Mouse (Mus musculus): Measurements from ENCODE around the gene Lgals9. TPM values are rescaled to one million over a fixed set of nuclear protein-coding genes. Genes with fewer than 3 reads are reported as not detected.
"Not testable (repeated sequence)": the region's sequence is repeated elsewhere in the genome, so short reads cannot be mapped to it uniquely, and the experiment has no call there.

The Lgals9 gene
- polyA plus RNA-seq, 1 experiment from 2014 or later, result 1.8 TPM

DNA sequence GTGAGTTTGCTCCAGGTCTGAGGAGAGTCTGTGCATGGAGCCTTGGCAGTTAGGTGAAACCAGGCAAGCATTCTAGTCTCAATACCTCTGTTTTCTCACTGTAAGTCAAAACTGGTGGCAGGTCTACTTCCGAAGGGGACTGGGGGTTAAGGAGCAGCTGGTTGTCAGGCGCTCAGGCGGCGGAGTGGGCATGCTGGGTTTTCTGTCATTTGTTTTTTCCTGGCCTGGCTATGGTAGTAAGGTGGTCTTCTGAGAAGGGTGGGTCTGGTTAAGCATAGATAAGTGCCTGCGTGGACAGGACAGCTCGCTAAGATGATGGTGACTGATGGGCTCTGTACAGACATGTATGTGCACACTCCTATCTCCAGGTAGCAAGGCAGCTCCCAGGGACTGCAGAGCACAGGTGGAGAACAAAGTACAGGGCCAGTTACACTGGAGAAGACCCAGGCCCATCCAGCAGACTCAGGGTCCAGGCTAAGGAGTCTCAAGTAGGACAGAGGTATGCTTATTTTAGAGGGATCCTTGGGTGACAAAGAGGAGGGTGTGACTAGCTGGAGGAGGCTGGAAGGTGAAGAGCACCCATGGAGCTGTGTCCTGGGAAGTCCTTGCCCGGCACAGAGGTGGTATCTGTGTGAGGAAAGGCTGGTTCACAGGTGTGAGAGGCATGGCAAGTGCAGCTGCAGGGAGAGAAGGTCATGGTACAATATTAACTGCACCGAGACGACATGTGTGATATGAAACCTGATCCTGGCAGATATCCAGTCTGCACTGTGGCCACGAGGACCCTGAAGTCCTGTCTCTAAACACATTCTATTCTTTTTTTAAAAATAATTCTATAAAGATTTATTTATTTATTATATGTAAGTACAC lies 19.3 kb upstream of the Lgals9 start:
- DNase-seq (ENCODE audit: low spot score), result no peak
- Histone ChIP-seq H3K36me3 (no peaks in the 10 kb centered on the region), H3K27me3 (ENCODE audit: low read depth, poor library complexity, severe bottlenecking) (no peaks in the 10 kb centered on the region), H3K4me1 (peaks cover 13% of the 10 kb centered on the region), H3K4me3 (no peak overlapping the region), H3K27ac (no peak overlapping the region), H3K9me3 (replicated peaks) (no peaks in the 10 kb centered on the region)
- WGBS, result 82% methylated on average over 10 of the region's 10 CpGs

DNA sequence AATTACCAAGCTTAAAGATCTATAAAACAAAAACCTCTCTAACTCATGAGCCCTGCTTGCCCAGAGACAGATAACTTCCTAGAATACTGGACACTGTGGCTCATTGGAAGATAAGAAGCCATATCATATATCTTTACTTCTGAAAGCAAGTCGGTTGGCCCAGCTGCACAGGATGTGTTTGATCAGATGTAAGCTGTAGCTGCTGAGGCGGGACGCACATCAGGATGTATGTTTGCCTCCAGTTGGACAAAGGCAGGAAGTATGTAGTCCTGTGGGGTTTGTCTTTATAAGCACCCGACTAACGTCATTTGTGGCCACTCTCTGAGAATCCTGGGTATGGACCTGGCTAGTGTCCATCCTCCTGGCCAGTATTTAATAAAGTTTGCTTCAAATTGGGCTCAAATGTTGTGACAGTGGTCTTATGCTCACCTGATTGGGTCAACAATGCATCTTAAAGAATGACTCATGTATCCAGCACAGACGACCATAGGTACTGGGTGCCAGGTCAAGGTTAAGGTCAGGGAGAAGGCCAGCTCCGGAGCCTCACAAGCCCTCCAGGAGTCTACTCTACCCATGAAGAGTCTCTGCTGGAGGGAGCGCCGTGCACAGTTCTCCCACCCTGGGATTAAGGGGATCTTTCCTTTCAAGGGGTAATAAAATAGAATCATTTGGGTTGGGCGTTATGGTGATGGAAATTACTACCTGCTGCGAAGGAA lies 18.5 kb upstream of the Lgals9 start:
- Histone ChIP-seq H3K9me3 (replicated peaks) (no peaks in the 10 kb centered on the region), H3K4me1 (peaks cover 13% of the 10 kb centered on the region), H3K4me3 (no peak overlapping the region), H3K27me3 (ENCODE audit: low read depth, poor library complexity, severe bottlenecking) (no peaks in the 10 kb centered on the region), H3K36me3 (no peaks in the 10 kb centered on the region), H3K27ac (no peak overlapping the region)
- DNase-seq (ENCODE audit: low spot score), result no peak
- WGBS, result 82% methylated on average over 11 of the region's 11 CpGs

DNA sequence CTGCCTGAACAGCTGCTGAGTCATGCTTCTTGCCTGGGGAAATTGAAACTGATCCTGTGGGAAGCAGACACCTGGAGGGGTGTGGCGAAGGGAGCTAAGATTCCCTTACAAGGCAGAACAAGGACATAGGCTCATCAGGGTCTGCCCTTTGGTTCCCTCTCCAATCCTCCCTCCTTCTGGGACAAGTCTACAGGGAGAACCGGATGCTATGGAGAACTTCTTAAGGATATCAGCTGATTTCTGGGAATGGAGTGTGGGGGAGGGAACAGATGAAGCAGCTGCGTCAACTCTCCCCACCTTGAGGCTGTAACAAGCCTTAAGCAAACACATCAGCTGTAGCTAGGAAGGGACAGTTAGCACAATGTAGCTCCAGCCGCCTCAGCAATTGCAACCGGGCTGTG lies 17.8 kb upstream of the Lgals9 start:
- no peak for DNase-seq (ENCODE audit: low spot score)
- no peaks in the 10 kb centered on the region for H3K9me3 ChIP-seq (replicated peaks)
- H3K36me3 ChIP-seq, result no peaks in the 10 kb centered on the region
- no peak overlapping the region for H3K27ac ChIP-seq
- no peak overlapping the region for H3K4me3 ChIP-seq
- WGBS, result 68% methylated on average over 5 of the region's 5 CpGs
- no peaks in the 10 kb centered on the region for H3K27me3 ChIP-seq (ENCODE audit: low read depth, poor library complexity, severe bottlenecking)
- peaks cover 13% of the 10 kb centered on the region for H3K4me1 ChIP-seq

DNA sequence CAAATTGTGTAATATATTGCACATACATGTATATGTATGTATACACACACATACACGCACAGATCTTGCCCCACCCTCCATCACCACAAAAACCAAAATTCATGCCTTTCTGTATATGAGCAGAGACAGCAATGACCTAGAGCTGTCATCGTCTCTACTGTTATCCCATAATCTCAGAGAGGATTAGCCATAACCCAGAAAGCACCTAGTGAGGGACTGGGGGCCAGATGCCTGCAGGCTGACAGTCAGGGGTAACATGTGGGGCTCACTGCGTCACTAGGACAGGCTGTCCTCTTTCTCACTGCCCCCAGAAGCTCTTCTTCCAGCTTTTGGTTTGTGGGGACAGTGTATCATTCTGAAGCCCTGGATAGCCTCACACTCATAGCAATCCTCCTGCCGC lies 17.1 kb upstream of the Lgals9 start:
- Histone ChIP-seq H3K9me3 (replicated peaks) (no peaks in the 10 kb centered on the region), H3K27ac (no peak overlapping the region), H3K4me1 (peaks cover 13% of the 10 kb centered on the region), H3K36me3 (no peaks in the 10 kb centered on the region), H3K27me3 (ENCODE audit: low read depth, poor library complexity, severe bottlenecking) (no peaks in the 10 kb centered on the region), H3K4me3 (no peak overlapping the region)
- 90% methylated on average over 4 of the region's 4 CpGs for WGBS
- DNase-seq (ENCODE audit: low spot score), result no peak

DNA sequence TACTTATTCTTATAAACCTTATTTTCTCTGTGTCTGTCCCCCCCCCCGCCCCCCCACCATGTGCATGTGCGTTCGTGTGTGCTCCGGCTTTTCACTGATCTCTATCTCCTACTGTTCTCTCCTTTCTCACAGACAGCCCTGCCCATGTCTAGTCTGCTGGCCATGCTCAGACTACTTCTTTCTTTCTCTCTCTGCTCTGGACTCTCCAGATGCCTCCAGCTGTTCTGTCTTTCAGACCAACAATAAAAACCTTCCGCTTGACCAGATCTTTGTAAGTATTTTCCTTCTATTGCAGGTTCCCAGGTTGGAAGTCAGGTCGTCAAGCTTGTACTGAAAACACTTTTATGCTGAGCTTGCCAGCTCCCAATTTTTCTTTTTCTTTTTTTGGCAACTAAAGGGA lies 14.4 kb upstream of the Lgals9 start:
- H3K27me3 ChIP-seq (ENCODE audit: low read depth, poor library complexity, severe bottlenecking), result no peaks in the 10 kb centered on the region
- H3K4me3 ChIP-seq, result no peak overlapping the region
- no peak for DNase-seq (ENCODE audit: low spot score)
- H3K36me3 ChIP-seq, result no peaks in the 10 kb centered on the region
- peaks cover 13% of the 10 kb centered on the region for H3K4me1 ChIP-seq
- H3K27ac ChIP-seq, result no peak overlapping the region
- 84% methylated on average over 6 of the region's 6 CpGs for WGBS
- no peaks in the 10 kb centered on the region for H3K9me3 ChIP-seq (replicated peaks)

DNA sequence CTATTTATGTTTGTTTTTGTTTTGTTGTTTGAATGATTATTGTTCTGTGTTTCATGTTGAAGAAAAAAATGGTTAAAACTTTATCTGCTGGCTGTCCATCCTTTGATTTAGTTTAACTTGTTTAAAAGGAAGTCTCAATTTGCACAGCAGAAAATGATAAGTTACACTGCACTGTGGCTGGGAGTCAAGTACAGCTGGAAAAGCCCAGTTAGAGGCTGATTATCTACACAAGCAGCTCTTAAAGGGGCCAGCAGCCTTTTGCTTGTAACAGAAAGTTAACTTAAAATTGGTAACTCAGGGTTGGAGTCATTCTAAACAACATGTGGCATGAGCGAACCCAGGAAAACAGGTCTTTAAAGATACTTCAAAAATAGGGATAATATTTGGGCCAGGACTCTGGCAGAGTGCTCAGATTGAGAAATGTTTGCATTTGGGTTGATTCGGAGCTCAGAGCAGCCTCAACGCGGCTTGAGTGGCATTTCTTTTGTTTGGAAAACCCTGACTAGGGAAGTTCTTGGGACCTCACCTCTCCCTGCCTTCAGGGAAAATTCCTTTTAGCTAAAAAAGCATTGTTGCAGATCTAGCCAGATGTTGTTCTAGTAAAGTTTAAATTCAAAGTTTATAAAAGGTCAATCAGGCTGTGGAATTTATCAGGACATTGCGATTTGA lies 6.3 kb upstream of the Lgals9 start:
- WGBS, result 88% methylated on average over 5 of the region's 5 CpGs
- H3K4me1 ChIP-seq; H3K36me3 ChIP-seq; H3K27me3 ChIP-seq (ENCODE audit: low read depth, poor library complexity, severe bottlenecking); H3K9me3 ChIP-seq (replicated peaks); H3K27ac ChIP-seq; DNase-seq (ENCODE audit: low spot score); H3K4me3 ChIP-seq: not testable (repeated sequence)

DNA sequence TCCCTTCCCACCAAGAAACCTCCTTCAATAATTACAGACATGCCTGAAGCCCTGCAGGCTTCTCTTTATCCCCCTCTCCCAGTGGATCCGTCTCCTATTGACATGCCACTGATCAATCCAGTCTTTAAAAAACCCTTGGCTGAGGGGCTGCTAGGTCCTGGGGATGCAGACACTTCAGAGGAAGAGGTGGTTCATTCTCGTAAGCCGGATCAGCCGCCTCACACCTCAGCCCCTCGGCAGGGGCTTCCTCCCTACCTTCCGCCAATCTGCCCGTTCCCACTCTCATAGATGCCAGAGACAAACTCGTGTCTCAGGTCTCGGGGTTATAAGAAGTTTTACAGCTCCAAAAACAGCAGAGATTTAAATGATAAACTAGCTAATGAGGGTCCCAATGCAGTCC lies 5.3 kb upstream of the Lgals9 start:
- no peaks in the 10 kb centered on the region for H3K27me3 ChIP-seq (ENCODE audit: low read depth, poor library complexity, severe bottlenecking)
- H3K36me3 ChIP-seq, result no peaks in the 10 kb centered on the region
- H3K9me3 ChIP-seq (replicated peaks), result no peaks in the 10 kb centered on the region
- WGBS, result 96% methylated on average over 9 of the region's 9 CpGs
- no peak for DNase-seq (ENCODE audit: low spot score)
- H3K4me3 ChIP-seq, result no peak overlapping the region
- H3K27ac ChIP-seq, result no peak overlapping the region
- no peaks in the 10 kb centered on the region for H3K4me1 ChIP-seq

DNA sequence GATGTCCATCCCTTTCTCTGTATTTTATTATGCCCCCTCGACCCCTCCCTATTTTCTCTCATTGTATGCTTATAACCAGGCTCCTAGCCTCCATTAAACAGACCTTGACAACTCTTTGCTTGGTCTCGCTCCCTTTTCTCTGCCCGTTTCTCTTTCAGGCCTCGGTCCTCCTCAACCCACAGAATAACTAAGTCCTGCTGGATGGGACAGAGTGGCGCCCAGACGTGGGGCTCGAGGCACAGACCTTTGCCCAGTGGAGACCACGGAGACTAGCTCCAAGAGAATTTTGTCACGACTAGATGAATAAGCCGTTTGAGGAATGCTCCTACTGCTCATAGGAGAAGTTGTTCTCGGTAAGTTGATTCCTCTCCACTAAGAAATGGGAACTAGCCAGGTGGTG lies 4.5 kb upstream of the Lgals9 start:
- H3K4me3 ChIP-seq; H3K4me1 ChIP-seq; H3K27me3 ChIP-seq (ENCODE audit: low read depth, poor library complexity, severe bottlenecking); H3K27ac ChIP-seq; H3K9me3 ChIP-seq (replicated peaks); DNase-seq (ENCODE audit: low spot score); H3K36me3 ChIP-seq: not testable (repeated sequence)
- 92% methylated on average over 11 of the region's 11 CpGs for WGBS

DNA sequence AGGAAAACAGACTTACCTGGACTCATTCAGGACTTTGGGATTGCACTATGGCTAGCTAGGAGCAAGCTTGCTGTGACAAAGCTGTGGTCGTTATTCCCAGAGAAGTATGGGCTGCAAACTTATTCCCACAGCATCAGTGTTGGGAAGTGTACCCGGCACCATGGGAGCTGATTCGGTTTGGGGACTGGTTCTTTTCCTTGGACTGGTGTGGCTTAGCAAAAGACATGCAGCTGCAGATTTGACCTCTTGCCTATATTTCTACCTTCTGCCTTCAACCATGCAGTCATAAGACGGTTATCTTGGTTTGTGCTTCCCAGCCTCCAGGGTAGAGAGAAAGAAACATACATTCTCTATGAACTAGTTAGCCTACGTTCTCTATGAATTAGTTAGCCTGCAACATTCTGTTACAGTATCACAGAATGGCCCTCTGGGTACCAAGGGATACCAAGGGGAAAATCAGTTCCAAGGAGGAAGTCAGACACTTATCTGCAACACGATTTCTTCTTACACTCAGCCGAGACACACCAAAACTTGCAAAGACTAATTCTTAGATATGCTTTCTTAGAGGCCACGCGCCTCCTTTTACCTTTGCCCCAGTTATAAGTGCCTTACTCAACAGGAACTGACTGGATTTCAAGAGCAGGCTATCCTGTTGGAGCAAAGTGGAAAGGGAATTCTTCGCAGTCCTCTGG lies 1.7 kb upstream of the Lgals9 start:
- no peak overlapping the region for H3K27ac ChIP-seq
- H3K27me3 ChIP-seq (ENCODE audit: low read depth, poor library complexity, severe bottlenecking), result no peaks in the 10 kb centered on the region
- 92% methylated on average over 10 of the region's 10 CpGs for WGBS
- H3K36me3 ChIP-seq, result no peaks in the 10 kb centered on the region
- H3K4me1 ChIP-seq, result 0 out of 2 replicates have a peak, but pooled peaks cover 4% of the 10 kb centered on the region
- no peaks in the 10 kb centered on the region for H3K9me3 ChIP-seq (replicated peaks)
- H3K4me3 ChIP-seq, result no peak overlapping the region
- DNase-seq (ENCODE audit: low spot score), result no peak

DNA sequence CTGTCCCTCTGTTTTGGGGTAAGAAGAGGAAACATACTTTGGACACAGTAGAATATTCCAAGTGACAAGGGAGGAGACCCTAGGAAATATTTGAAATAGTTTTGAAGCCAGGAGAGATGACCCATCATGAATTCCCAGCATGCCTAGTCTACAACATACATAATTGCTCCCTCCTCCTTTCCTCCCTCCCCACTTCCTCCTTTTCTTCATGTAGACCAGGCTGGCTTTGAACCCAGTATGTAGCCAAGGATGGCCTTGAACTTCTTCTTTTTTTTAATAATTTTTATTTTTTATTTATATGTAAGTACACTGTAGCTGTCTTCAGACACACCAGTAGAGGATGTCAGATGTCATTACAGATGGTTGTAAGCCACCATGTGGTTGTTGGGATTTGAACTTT lies 759 bp upstream of the Lgals9 start:
- Histone ChIP-seq H3K27me3 (ENCODE audit: low read depth, poor library complexity, severe bottlenecking) (no peaks in the 10 kb centered on the region), H3K27ac (no peak overlapping the region), H3K9me3 (replicated peaks) (no peaks in the 10 kb centered on the region), H3K4me1 (0 out of 2 replicates have a peak, but pooled peaks cover 4% of the 10 kb centered on the region), H3K4me3 (no peak overlapping the region), H3K36me3 (no peaks in the 10 kb centered on the region)
- DNase-seq (ENCODE audit: low spot score), result no peak

DNA sequence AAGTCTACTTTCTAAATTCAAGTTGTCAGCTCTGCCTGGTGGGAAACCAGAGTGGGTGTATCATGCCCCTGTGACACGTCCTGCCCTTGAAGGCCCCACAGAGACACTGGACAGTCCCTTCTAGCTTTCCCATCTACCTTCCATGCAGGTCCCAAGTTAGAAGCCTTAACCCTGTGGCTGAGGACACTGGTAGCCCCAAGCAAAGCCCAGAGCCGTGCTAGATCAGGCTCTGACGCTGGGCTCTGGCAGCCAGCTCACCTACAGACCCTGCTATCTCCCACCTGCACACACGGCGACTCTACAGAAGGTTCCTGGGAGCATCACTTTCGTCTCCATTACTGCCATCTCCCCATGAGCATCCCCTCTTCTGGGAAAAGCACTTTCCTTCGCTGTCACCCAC lies 1.2 kb downstream of the Lgals9 start:
- H3K4me3 ChIP-seq, result no peak overlapping the region
- H3K36me3 ChIP-seq, result no peaks in the 10 kb centered on the region
- 0 out of 2 replicates have a peak, but pooled peaks cover 4% of the 10 kb centered on the region for H3K4me1 ChIP-seq
- H3K9me3 ChIP-seq (replicated peaks), result no peaks in the 10 kb centered on the region
- 81% methylated on average over 7 of the region's 7 CpGs for WGBS
- no peak overlapping the region for H3K27ac ChIP-seq
- no peak for DNase-seq (ENCODE audit: low spot score)
- no peaks in the 10 kb centered on the region for H3K27me3 ChIP-seq (ENCODE audit: low read depth, poor library complexity, severe bottlenecking)

DNA sequence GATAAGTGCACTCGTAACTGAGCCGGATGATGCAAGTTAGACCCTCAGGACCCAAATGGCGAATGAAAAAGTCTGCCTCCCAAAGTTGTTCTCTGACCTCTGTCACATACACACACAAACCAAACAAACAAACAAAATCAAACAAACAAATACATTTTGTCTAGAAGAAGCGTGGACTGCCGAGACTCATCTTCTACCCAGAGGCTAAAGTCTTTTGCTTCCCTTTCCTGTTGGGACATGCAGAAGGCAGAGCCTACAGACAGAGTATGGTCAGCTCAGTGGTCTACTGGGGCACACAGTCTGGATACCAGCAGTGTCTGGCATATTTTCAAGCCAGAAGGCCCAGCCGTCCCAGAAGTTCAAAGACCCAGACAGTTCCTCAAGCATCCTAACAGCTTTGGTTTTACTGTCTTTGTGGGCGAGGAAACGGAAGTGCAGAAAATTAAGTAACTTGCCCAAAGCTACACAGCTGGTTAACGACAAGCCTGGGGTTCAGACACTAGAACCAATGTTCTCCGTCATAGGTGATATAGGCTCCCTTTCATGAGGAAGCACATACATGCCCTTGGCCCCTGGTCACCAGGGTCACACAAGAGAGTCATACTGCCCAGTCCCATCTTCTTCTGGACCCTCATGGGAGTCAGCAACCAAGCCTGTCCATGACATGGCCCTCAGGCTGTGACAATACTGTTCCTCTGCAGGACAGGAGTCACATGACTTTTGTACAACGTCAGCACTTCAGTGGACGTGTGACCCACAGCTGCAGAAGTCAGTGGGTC lies 2.0 kb downstream of the Lgals9 start:
- H3K27me3 ChIP-seq (ENCODE audit: low read depth, poor library complexity, severe bottlenecking), result no peaks in the 10 kb centered on the region
- no peak overlapping the region for H3K27ac ChIP-seq
- H3K4me3 ChIP-seq, result no peak overlapping the region
- 0 out of 2 replicates have a peak, but pooled peaks cover 4% of the 10 kb centered on the region for H3K4me1 ChIP-seq
- no peaks in the 10 kb centered on the region for H3K36me3 ChIP-seq
- no peak for DNase-seq (ENCODE audit: low spot score)
- 82% methylated on average over 12 of the region's 12 CpGs for WGBS
- H3K9me3 ChIP-seq (replicated peaks), result no peaks in the 10 kb centered on the region

All from limb, embryonic 10.5 days (tissue).